Mouse (Mus musculus) midbrain, embryonic 14.5 days (tissue): Measurements from ENCODE around the gene Cdnf. TPM values are rescaled to one million over a fixed set of nuclear protein-coding genes. Genes with fewer than 3 reads are reported as not detected.

Experiments
- ATAC-seq: fragments of 200-750 bp; cut with Nextera tagmentation; 2 replicates; pipeline ENCODE4 v1.8.0; 2017; ENCODE audit warnings: moderate number of reproducible peaks, moderate library complexity; ENCODE audit not compliant: low FRiP score, low TSS enrichment
- DNase-seq: peaks from one replicate; pipeline ENCODE4 v3.0.0-alpha.2; 2015
- H3K27ac ChIP-seq: fragments of 300-500 bp; sonication (generic); replicated peaks from 2 replicates; pipeline ENCODE4 v1.5.1; 2014; ENCODE audit warnings: mild to moderate bottlenecking, low read depth, low read length, moderate library complexity
- H3K27me3 ChIP-seq: fragments of 300-500 bp; sonication (generic); 2 replicates; pipeline ENCODE4 v1.6.1; 2014; ENCODE audit warnings: low read length, control low read depth, mixed read lengths; ENCODE audit not compliant: control insufficient read depth, insufficient read depth
- H3K36me3 ChIP-seq: fragments of 300-500 bp; sonication (generic); 2 replicates; pipeline ENCODE4 v1.6.1; 2014; ENCODE audit warnings: low read length, control low read depth; ENCODE audit not compliant: control insufficient read depth, insufficient read depth
- H3K4me1 ChIP-seq: fragments of 300-500 bp; sonication (generic); 2 replicates; pipeline ENCODE4 v1.6.1; 2014; ENCODE audit warnings: mild to moderate bottlenecking, antibody characterized with exemption, low read length, control low read depth; ENCODE audit not compliant: control insufficient read depth, insufficient read depth
- H3K4me2 ChIP-seq: fragments of 300-500 bp; sonication (generic); 2 replicates; pipeline ENCODE4 v1.6.1; 2014; ENCODE audit warnings: mild to moderate bottlenecking, low read length, moderate library complexity
- H3K4me3 ChIP-seq: fragments of 300-500 bp; sonication (generic); replicated peaks from 2 replicates; pipeline ENCODE4 v1.5.1; 2014; ENCODE audit warnings: low read depth, low read length
- H3K9ac ChIP-seq: fragments of 300-500 bp; sonication (generic); replicated peaks from 2 replicates; pipeline ENCODE4 v1.6.1; 2014; ENCODE audit warnings: mild to moderate bottlenecking, low read length, moderate library complexity
- H3K9me3 ChIP-seq: fragments of 300-500 bp; sonication (generic); 2 replicates; pipeline ENCODE4 v1.6.1; 2016; ENCODE audit warnings: low read length, control low read depth, mixed read lengths; ENCODE audit not compliant: control insufficient read depth
- WGBS: fragments of 180-500 bp; shearing (Covaris S2); extraction: QIAGEN DNeasy Blood & Tissue Kit; methylation state at CpG from one replicate; pipeline ENCODE4 v1.1.7; 2014; 5-methylcytosine and 5-hydroxymethylcytosine counted together
- polyA plus RNA-seq: library from polyadenylated mRNA; unstranded; fragments of >200 nt; fragmentation: Nextera tagmentation; extraction: Ambion mirVana; gene quantifications from 2 replicates; pipeline ENCODE4 v1.2.1, GENCODE M21; 2014

Gene Cdnf
- polyA plus RNA-seq, 1 experiment from 2014 or later = 0.07 TPM

- H3K4me2 ChIP-seq = no peak overlapping the region
- H3K9me3 ChIP-seq = no peaks in the 10 kb centered on the region
- no peak overlapping the region for H3K4me3 ChIP-seq
- H3K36me3 ChIP-seq = no peaks in the 10 kb centered on the region
- H3K27ac ChIP-seq = no peak overlapping the region
- no peak for DNase-seq
- no peaks in the 10 kb centered on the region for H3K27me3 ChIP-seq
- 89% methylated on average over 11 of the region's 11 CpGs for WGBS
- ATAC-seq = no peak
- no peak overlapping the region for H3K9ac ChIP-seq
- no peaks in the 10 kb centered on the region for H3K4me1 ChIP-seq
Observed at GRCm38 (mm10) chr2:3570606-3571005, 57.8 kb downstream of the Cdnf start.

- no peak overlapping the region for H3K4me2 ChIP-seq
- H3K9ac ChIP-seq = no peak overlapping the region
- ATAC-seq (no peak), DNase-seq (no peak)
- H3K27ac ChIP-seq = no peak overlapping the region
- no peak overlapping the region for H3K4me3 ChIP-seq
- 86% methylated on average over 7 of the region's 7 CpGs for WGBS
- H3K27me3 ChIP-seq = no peaks in the 10 kb centered on the region
- no peaks in the 10 kb centered on the region for H3K9me3 ChIP-seq
- no peaks in the 10 kb centered on the region for H3K4me1 ChIP-seq
- no peaks in the 10 kb centered on the region for H3K36me3 ChIP-seq
Observed at GRCm38 (mm10) chr2:3573883-3574282, 61.1 kb downstream of the Cdnf start.

GRCm38 (mm10) chr2:3575140-3575539 is 62.3 kb downstream of the Cdnf start:
- Histone ChIP-seq H3K9ac (no peak overlapping the region), H3K27me3 (no peaks in the 10 kb centered on the region), H3K4me1 (no peaks in the 10 kb centered on the region), H3K9me3 (no peaks in the 10 kb centered on the region), H3K36me3 (no peaks in the 10 kb centered on the region), H3K4me2 (no peak overlapping the region), H3K27ac (no peak overlapping the region), H3K4me3 (no peak overlapping the region)
- no peak for DNase-seq
- WGBS = 83% methylated on average over 1 of the region's 1 CpGs
- ATAC-seq = no peak

Other genes with a start within 250 kb of the Cdnf start
- 112 and 120 TPM in 2 replicates for gene Nmt2, start 228.8 kb upstream of the Cdnf start, polyA plus RNA-seq
- gene Rpp38, start 180.4 kb upstream of the Cdnf start, polyA plus RNA-seq = 14.0 and 14.5 TPM in 2 replicates
- 2.9 and 4.2 TPM in 2 replicates for gene Acbd7, start 176.9 kb upstream of the Cdnf start, polyA plus RNA-seq
- not detected in 2 replicates for gene Olah, start 115.8 kb upstream of the Cdnf start, polyA plus RNA-seq
- gene Meig1, start 90.4 kb upstream of the Cdnf start, polyA plus RNA-seq = 3.2 and 4.2 TPM in 2 replicates
- 7.2 and 9.6 TPM in 2 replicates for gene Dclre1c, start 88.9 kb upstream of the Cdnf start, polyA plus RNA-seq
- 9.3 and 13.4 TPM in 2 replicates for gene Suv39h2, start 38.0 kb upstream of the Cdnf start, polyA plus RNA-seq
- gene Gm45902, start 240 bp upstream of the Cdnf start, polyA plus RNA-seq = 6.5 and 8.5 TPM in 2 replicates
- 56.2 and 70.6 TPM in 2 replicates for gene Hspa14, start 216 bp upstream of the Cdnf start, polyA plus RNA-seq
- gene Fam107b, start 57.5 kb downstream of the Cdnf start, polyA plus RNA-seq = 35.1 and 49.0 TPM in 2 replicates